Mouse (Mus musculus) CH12.LX (cell line): ENCODE data around the gene Gm2564. TPM values are rescaled to one million over a fixed set of nuclear protein-coding genes. Genes with fewer than 3 reads are reported as not detected.
"Not testable (repeated sequence)": the region's sequence is repeated elsewhere in the genome, so short reads cannot be mapped to it uniquely, and the experiment has no call there.

Source experiments
- DNase-seq: peaks from one replicate; pipeline ENCODE4 v3.0.0-alpha.2; 2013; ENCODE audit errors: extremely low read depth
- H3K27ac ChIP-seq: 2 replicates; pipeline ENCODE4 v1.5.1; 2012; ENCODE audit warnings: low read depth, mild to moderate bottlenecking, control low read depth, moderate library complexity; ENCODE audit not compliant: insufficient read depth
- H3K27me3 ChIP-seq: replicated peaks from 2 replicates; pipeline ENCODE3; 2012; ENCODE audit warnings: inconsistent platforms
- H3K36me3 ChIP-seq, 2 experiments: replicated peaks in 1 of 2; 2 replicates each; pipeline versions ENCODE3 to v1.6.1; 2012; ENCODE audit warnings: inconsistent platforms in 1 of 2, low read length in 1 of 2, mild to moderate bottlenecking in 1 of 2, mixed read lengths in 1 of 2, moderate library complexity in 1 of 2; ENCODE audit not compliant: control insufficient read depth in 1 of 2, insufficient read depth in 1 of 2
- H3K4me1 ChIP-seq, 2 experiments: 2 replicates each; pipeline ENCODE4 v1.6.1; 2012; ENCODE audit warnings: inconsistent platforms in 1 of 2, moderate library complexity in 1 of 2; ENCODE audit not compliant: insufficient read depth in 2 of 2, control insufficient read depth in 1 of 2
- H3K4me2 ChIP-seq: 2 replicates; pipeline ENCODE4 v1.6.1; 2012; ENCODE audit warnings: low read depth, mild to moderate bottlenecking, control low read depth; ENCODE audit not compliant: poor library complexity, insufficient read depth, severe bottlenecking
- H3K4me3 ChIP-seq, 3 experiments: fragments of 150-350 bp in 1 of 3; sonication (generic) in 1 of 3; replicated peaks in 1 of 3; 2 replicates each; pipeline versions ENCODE3 to v1.5.1; 2011 to 2012; ENCODE audit warnings: low read depth in 2 of 3, low read length in 2 of 3, mild to moderate bottlenecking in 2 of 3, moderate library complexity in 2 of 3, control low read depth in 1 of 3, improper control_type of control experiment in 1 of 3, inconsistent platforms in 1 of 3, mixed read lengths in 1 of 3; ENCODE audit not compliant: poor library complexity in 1 of 3
- H3K79me2 ChIP-seq: replicated peaks from 2 replicates; pipeline ENCODE4 v1.6.1; 2012; ENCODE audit warnings: mild to moderate bottlenecking, moderate library complexity; ENCODE audit not compliant: control insufficient read depth, poor library complexity, insufficient read depth, severe bottlenecking; ENCODE audit errors: extremely low read depth
- H3K9ac ChIP-seq: 2 replicates; pipeline ENCODE4 v1.6.1; 2012; ENCODE audit warnings: low read depth, mild to moderate bottlenecking, control low read depth, moderate library complexity; ENCODE audit not compliant: insufficient read depth
- H3K9me3 ChIP-seq: replicated peaks from 2 replicates; pipeline ENCODE3; 2012; ENCODE audit warnings: low read length, inconsistent platforms, mixed read lengths
- dilution Hi-C: fragments of 300-500 bp; cut with MboI; formaldehyde crosslinking; loops from 2 replicates; pipeline ENCODE4 v1.14.3; 2020; ENCODE audit warnings: low sequenced_read_pairs; ENCODE audit not compliant: extremely low pct_unique_long_range_greater_than_20kb, extremely low pct_ligation_motif_present
- in situ Hi-C: fragments of 300-500 bp; cut with MboI; formaldehyde crosslinking; loops from 3 replicates; pipeline ENCODE4 v1.14.3; 2019; ENCODE audit warnings: low sequenced_read_pairs, low pct_ligation_motif_present, low pct_unique_long_range_greater_than_20kb, mixed read lengths
- polyA plus RNA-seq: library from polyadenylated mRNA; unstranded; fragments of >175 nt; gene quantifications from 2 replicates; pipeline ENCODE4 v1.2.1, GENCODE M21; 2012; ENCODE audit warnings: low read depth; ENCODE audit not compliant: insufficient read length
- total RNA-seq, 2 experiments: library from RNA; depleted of rRNA; stranded (reverse); fragments of 300-350 nt in 1 of 2; fragments of >200 nt in 1 of 2; gene quantifications; 2 replicates each; pipeline ENCODE4 v1.2.3; 2012 to 2014

Gene Gm2564
- not detected in 2 replicates for total RNA-seq (2012; rRNA removed)
- not detected in 2 replicates for total RNA-seq (2014; rRNA removed)
- polyA plus RNA-seq, result not detected in 2 replicates

GRCm38 (mm10) chr4:42629419-42629818 lies at the start of gene Gm2564:
TSS of gene Gm2564 (plus strand) at chr4:42629719.
- in situ Hi-C loops, H3K4me1 ChIP-seq, DNase-seq, H3K4me3 ChIP-seq, H3K79me2 ChIP-seq, H3K9ac ChIP-seq, H3K27ac ChIP-seq, dilution Hi-C loops, H3K4me2 ChIP-seq, H3K27me3 ChIP-seq, H3K36me3 ChIP-seq, H3K9me3 ChIP-seq: not testable (repeated sequence)

- H3K9me3 ChIP-seq, H3K4me3 ChIP-seq, H3K27me3 ChIP-seq, H3K27ac ChIP-seq, H3K79me2 ChIP-seq, dilution Hi-C loops, H3K4me2 ChIP-seq, in situ Hi-C loops, H3K9ac ChIP-seq, H3K4me1 ChIP-seq, H3K36me3 ChIP-seq, DNase-seq: not testable (repeated sequence)
Measured at GRCm38 (mm10) chr4:42611895-42612294, 17.6 kb upstream of the Gm2564 start, which contains the start of gene Gm10591. TSS of gene Gm10591 (plus strand) at chr4:42612195.

DNA sequence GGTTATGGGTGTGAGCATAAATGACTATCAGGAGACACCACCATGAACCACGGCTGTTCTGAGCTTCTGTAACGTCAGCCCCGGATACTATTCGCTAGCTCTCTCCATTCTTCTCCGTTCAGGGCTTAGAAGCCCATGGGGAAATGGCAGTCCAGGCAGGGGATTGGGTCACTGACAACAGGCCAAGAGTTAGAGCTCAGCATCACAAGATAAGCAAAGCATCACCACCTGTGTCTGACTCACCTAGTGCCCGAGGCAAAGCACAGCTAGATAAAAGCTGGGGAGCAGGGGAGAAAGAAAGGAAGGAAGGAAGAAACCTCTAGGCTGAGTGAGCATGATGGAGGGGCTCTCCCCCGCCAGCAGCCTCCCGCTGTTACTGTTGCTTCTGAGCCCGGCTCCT lies 25.4 kb downstream of the Gm2564 start, which contains the start of gene Ccl27b:
Gene Ccl27b, plus strand, starts transcription at position 301 of the 400 bp plus-strand sequence.
- H3K4me3 ChIP-seq, H3K9ac ChIP-seq, H3K9me3 ChIP-seq, H3K36me3 ChIP-seq, H3K27ac ChIP-seq, H3K4me2 ChIP-seq, H3K27me3 ChIP-seq, H3K4me1 ChIP-seq, DNase-seq, dilution Hi-C loops, in situ Hi-C loops, H3K79me2 ChIP-seq: not testable (repeated sequence)

DNA sequence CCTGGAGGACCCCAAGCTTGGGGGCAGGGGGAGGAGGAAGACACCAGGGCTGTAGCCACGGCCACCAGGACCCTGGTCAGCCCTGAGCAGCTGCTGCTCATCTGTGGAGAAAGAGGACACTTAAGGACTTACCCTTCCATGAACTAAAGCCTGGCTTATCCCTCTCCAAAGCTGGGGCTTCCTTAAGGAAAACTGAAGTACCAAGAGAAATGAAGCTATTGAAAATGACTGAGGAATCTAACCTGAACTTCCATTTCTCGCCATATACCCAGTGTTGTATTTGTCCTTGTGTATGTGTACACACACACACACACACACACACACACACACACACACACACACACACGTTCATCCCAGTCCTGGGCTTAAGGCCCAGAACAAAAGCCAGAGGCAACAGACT lies 32.3 kb downstream of the Gm2564 start, which contains the start of gene Il11ra2:
Gene Il11ra2, minus strand, starts transcription at position 101 of the 400 bp plus-strand sequence.
- H3K27me3 ChIP-seq, H3K27ac ChIP-seq, H3K36me3 ChIP-seq, DNase-seq, H3K79me2 ChIP-seq, H3K9ac ChIP-seq, in situ Hi-C loops, H3K4me3 ChIP-seq, H3K4me1 ChIP-seq, H3K9me3 ChIP-seq, dilution Hi-C loops, H3K4me2 ChIP-seq: not testable (repeated sequence)

DNA sequence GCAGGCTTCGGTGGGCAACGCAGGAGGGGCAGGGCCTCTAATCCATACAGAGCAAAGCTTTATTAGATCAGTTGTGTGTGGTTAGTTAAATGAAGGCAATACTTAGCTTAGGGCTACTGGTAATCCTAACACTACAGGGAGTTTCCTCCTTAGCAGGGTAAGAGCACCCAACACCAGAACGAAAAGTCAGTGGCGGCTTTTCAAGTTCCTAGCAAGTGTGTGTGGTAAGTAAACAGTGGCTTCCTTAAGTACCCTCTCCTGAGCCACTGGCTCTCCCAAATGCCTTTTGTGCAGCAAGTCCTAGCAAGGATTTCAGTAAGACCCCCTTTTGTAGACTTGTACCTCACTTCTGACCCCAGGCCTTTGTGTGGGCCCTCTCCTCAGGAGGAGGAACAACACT lies 45.9 kb downstream of the Gm2564 start:
- in situ Hi-C loops, H3K4me3 ChIP-seq, H3K4me1 ChIP-seq, DNase-seq, H3K9me3 ChIP-seq, H3K4me2 ChIP-seq, H3K27ac ChIP-seq, H3K9ac ChIP-seq, H3K27me3 ChIP-seq, H3K79me2 ChIP-seq, H3K36me3 ChIP-seq, dilution Hi-C loops: not testable (repeated sequence)

DNA sequence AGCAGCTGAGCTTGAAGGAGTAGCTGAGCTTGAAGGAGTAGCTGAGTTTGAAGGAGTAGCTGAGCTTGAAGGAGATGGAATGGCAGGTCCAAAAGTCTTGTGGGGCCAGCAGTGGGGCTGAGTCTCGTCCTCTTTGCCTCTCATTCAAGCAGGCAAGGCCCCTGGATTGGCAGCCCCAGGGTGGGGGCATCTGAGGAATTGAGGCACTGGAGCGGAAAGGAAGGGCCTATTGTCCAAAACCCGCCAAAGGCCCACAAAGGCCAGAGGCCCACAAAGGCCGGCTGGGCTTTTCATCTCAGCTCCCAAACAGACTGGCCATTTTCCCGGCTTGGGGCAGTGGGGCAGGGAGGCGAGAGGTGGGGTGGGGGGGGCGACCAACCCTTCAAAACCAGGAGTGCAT lies 49.8 kb downstream of the Gm2564 start:
- H3K4me1 ChIP-seq, H3K4me3 ChIP-seq, H3K27ac ChIP-seq, dilution Hi-C loops, H3K9me3 ChIP-seq, H3K27me3 ChIP-seq, H3K4me2 ChIP-seq, in situ Hi-C loops, H3K36me3 ChIP-seq, DNase-seq, H3K9ac ChIP-seq, H3K79me2 ChIP-seq: not testable (repeated sequence)
